Mouse (Mus musculus) heart, adult 2 months (tissue): ENCODE measurements around the gene Mphosph6.

Experiments
- CTCF ChIP-seq: fragments of 200-600 bp; IDR thresholded peaks from 2 replicates; pipeline ENCODE4 v1.8.1; 2022; ENCODE audit warnings: antibody characterized with exemption, mild to moderate bottlenecking, moderate library complexity
- POLR2A ChIP-seq: fragments of 200-500 bp; IDR thresholded peaks from 2 replicates; pipeline ENCODE4 v1.6.1; 2011; ENCODE audit warnings: mild to moderate bottlenecking, low read depth, low read length, control low read depth; ENCODE audit not compliant: insufficient read depth

DNA sequence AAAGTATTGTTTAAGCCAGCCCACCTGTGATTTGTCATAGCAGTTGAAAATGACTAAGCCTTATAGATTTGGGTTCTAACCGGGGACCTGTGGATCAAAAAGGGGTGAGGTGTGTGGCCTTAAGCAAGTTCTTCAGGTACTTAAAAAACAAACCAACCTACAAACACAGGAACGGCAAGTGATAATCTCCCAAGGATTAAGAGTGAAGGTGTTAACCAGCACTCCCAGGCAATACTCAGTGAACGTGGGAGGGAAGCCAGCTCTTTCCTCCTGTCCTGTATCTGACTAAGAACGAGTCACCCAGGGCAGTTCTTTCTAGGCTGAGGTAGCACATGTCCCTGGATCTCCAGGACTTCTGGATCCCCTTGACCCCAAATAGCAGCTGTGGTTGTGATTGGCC lies 37.1 kb downstream of the Mphosph6 start:
- no peak for TF ChIP-seq CTCF
- TF ChIP-seq POLR2A, result no peak
